Mouse (Mus musculus) brain, adult 2 months (tissue): ENCODE measurements around the gene Tmprss9.
A peak's percentile ranks its signal among the peaks of the same experiment; 100 is the strongest.

ENCODE experiments used
- DNase-seq: peaks from one replicate; pipeline ENCODE4 v3.0.0; 2011; ENCODE audit warnings: low read depth, low spot score

Gene Tmprss9

DNA sequence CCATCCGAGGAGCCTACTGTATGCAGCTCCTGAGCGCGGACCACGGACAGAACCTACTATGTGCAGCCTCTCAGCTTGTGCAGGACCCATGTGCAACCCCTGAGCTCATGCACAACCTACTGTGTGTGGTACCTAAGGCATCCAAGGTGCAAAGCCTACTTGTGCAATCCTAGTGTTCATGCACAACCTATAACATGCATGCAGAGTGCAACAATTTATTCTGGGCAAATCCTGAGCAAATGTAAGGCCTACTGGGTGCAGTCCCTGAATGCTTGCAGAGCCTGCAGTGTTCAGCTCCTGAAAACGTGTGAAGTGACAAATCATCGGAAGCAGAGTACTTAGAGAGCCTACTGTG is 65.1 kb downstream of the Tmprss9 start:
- DNase-seq = no peak

DNA sequence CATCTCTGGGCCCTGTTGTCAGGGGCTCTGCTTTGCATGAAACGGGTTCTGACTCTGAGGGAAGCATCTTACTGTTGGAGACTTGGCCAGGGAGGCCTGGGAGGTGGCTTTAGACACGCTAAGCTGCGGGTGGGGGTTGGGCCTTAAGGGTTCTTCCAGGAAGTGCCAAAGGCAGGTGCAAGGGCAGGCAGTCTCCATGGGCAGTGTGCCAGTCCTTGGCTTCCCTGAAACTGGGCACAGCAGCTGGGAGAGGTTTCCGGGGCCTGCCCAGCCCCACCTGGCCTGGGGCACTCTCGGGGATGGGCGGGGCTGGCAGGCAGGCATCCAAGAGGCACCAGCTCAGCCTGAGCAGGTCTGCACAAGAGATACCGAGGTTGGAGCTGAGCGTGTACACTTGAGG is 66.0 kb downstream of the Tmprss9 start:
- DNase-seq = no peak

GRCm38 (mm10) chr10:80938831-80939550 is 67.3 kb downstream of the Tmprss9 start:
- DNase-seq = no peak

- DNase-seq = peak; percentile 91
Observed at GRCm38 (mm10) chr10:80939671-80940070, 68.0 kb downstream of the Tmprss9 start.

GRCm38 (mm10) chr10:80940320-80940987 is 68.8 kb downstream of the Tmprss9 start:
- peak; percentile 48 for DNase-seq

DNA sequence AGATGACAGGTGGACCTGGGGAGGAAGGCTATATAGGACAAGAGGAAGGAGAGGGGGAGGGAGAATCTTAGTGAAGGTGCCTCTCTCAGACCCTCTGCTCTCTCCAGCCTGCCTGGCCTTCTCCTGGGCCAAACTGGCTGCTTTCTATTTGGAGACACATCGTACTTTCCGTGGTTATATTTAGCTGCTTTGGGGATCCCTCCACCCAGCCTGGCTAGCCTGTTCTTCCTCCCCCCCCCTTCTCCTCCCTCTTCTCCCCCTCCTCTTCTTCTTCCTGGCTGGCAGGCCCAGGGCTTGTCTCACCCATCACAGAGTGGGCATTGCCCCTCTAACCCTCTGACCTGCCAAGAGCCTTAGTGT is 69.3 kb downstream of the Tmprss9 start:
- DNase-seq = no peak

DNA sequence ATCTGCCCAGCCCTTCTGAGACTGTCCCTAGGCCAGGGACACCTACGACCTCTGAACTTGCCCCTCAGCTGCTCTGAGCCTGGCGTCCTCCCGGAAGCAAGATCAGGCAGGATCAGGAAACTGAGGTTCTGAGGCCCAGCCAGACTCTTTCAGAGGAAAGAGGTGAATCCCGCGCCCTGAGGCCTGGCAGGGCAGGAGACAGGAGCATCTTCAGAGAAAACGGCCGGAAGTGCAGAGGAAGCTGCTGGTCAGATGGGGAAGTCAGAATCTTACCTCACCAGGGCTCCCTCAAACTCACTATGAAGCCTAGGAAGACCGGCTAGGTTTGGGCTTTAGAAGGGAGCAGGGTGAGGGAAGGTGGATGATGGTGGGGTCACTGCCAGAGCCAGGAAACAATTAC is 71.3 kb downstream of the Tmprss9 start:
- DNase-seq = no peak

- DNase-seq = no peak
Observed at GRCm38 (mm10) chr10:80943701-80944100, 72.1 kb downstream of the Tmprss9 start.

DNA sequence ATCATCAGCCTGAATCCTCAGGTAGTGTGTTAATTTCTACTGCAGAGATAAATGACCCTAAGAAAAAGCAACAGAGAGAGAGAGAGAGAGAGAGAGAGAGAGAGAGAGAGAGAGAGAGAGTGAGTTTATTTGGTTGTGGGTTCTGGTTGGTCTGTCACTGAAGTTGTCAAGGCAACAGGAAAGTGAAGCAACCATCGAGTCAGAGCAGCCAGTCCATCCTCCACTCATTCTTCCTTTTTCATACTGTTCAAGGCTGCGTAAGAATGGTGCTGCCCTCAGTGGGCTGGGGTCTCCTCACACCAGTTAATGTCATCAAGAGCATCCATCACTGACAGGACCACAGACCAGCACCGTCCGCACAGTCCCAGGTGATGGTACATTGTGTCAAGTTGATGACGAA is 72.6 kb downstream of the Tmprss9 start:
- DNase-seq = no peak

DNA sequence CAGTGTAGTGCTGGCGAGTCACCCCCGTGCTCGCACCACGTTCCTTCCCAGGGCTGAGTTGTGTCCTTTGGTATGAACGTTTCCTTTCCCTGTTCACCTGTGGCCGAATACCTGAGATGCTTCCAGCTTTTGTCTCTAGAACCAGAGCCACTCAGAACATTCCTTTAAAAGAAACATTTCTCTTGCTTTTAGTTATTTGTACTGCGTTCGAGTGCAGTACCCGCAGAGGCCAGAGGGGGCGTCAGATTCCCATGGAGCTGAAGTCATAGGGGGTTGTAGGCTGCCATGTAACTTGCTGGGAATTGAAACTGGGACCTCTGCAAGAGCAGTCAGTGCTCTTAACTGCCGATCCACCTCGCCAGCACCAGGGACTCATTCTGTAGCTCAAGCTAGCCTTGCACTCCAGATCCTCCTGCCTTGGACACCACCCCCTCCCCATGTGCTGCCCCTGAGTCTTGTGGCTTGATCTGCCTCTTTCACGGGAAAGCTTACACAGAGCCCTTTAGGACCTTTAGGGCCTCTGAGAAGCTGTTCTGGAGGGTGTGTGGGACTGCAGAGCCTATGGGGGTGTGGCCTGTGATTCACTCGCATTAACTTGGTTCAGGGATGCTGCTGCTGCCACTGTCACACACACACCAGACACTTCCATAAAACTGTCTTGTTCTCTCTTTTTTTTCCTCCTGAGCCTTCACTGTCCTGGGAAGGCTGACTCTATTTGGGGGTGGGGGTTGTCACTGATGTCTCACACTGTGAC is 75.2 kb downstream of the Tmprss9 start:
- peak; percentile 46 for DNase-seq

- DNase-seq = no peak
Observed at GRCm38 (mm10) chr10:80947802-80948201, 76.2 kb downstream of the Tmprss9 start.

DNA sequence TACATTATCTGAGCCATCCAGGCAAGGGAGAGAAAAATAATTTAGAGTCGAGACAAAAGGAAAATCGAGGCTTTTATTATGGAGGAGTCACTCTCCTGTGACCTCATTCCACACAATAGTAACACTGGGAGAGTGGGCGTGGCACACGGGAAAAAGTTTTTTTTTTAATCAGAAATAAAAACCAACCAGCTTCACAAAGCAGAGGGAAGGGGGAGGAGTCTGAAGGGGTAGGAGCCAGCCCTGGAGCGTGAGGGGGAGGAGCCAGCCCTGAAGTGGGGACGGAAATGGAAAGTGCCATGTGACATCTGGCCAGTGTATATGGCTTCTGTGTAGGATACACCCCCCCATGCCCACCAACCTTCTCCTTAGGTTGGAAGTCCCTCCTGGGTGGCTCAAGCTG is 76.9 kb downstream of the Tmprss9 start:
- no peak for DNase-seq

- no peak for DNase-seq
Observed at GRCm38 (mm10) chr10:80949081-80949480, 77.4 kb downstream of the Tmprss9 start.
